Mouse (Mus musculus): Measurements from ENCODE around the gene Clmn.

DNA sequence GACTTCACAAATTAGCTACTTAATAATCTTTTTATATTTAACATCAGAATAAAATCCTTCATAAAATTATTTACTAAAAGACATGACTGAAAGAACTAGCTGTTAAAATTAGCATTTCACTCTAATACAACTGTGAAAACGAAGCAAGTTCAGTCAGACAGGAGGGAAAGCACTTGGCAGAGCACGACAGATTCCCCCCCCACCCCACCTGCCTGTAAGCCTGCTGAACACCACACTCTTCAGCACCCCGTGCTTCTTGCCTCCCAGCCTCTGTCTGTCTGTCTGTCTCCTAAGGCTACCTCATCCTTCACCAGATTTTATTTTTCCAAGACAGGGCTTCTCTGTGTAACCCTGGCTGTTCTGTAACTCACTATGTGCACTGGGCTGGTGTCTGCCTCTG, 125.9 kb downstream of the Clmn start:
- TF ChIP-seq NRF1 (IDR thresholded peaks at IDR 0.05; ENCODE audit: insufficient read depth, low read depth, low read length, poor library complexity, severe bottlenecking) = no peak
- no peak for TF ChIP-seq CTCF (IDR thresholded peaks at IDR 0.05 in 2 of 3, conservative IDR thresholded peaks at IDR 0.05 in 1 of 3; ENCODE audit: control insufficient read depth in 1 of 3, insufficient read depth in 1 of 3, low read depth in 2 of 3, low read length in 3 of 3, poor library complexity in 1 of 3, severe bottlenecking in 1 of 3)
- no peak for TF ChIP-seq POLR2AphosphoS2 (IDR thresholded peaks at IDR 0.05; ENCODE audit: low read length)
- no peak for TF ChIP-seq GATA1 (IDR thresholded peaks at IDR 0.05; ENCODE audit: low read depth, low read length)
